Mouse (Mus musculus): ENCODE measurements around the gene Ccdc28b. TPM values are rescaled to one million over a fixed set of nuclear protein-coding genes. Genes with fewer than 3 reads are reported as not detected.
A peak's percentile ranks its signal among the peaks of the same experiment; 100 is the strongest.

Ccdc28b gene
- polyA plus RNA-seq, 1 experiment = 75.8 TPM

- TF ChIP-seq CTCF (IDR thresholded peaks at IDR 0.05; ENCODE audit: control insufficient read depth, insufficient read depth, low read length) (no peak), POLR2A (IDR thresholded peaks at IDR 0.05; ENCODE audit: borderline replicate concordance, control insufficient read depth, low read depth, low read length) (no peak)
- 87% methylated on average over 8 of the region's 8 CpGs for WGBS
- Histone ChIP-seq H3K27ac (ENCODE audit: control insufficient read depth, insufficient read depth, low read depth, low read length, poor library complexity) (no peak overlapping the region), H3K4me1 (ENCODE audit: control insufficient read depth, insufficient read depth, low read length) (no peaks in the 10 kb centered on the region), H3K4me3 (replicated peaks; ENCODE audit: control insufficient read depth, low read depth, low read length) (no peak overlapping the region)
Observed at GRCm38 (mm10) chr4:129650359-129650758, 26.6 kb upstream of the Ccdc28b start.

GRCm38 (mm10) chr4:129648656-129649055, 24.9 kb upstream of the Ccdc28b start:
- WGBS = 86% methylated on average over 1 of the region's 1 CpGs
- H3K4me3 ChIP-seq (replicated peaks; ENCODE audit: control insufficient read depth, low read depth, low read length) = no peak overlapping the region
- no peaks in the 10 kb centered on the region for H3K4me1 ChIP-seq (ENCODE audit: control insufficient read depth, insufficient read depth, low read length)
- no peak overlapping the region for H3K27ac ChIP-seq (ENCODE audit: control insufficient read depth, insufficient read depth, low read depth, low read length, poor library complexity)
- TF ChIP-seq CTCF (IDR thresholded peaks at IDR 0.05; ENCODE audit: control insufficient read depth, insufficient read depth, low read length) (no peak), POLR2A (IDR thresholded peaks at IDR 0.05; ENCODE audit: borderline replicate concordance, control insufficient read depth, low read depth, low read length) (no peak)

- no peaks in the 10 kb centered on the region for H3K4me1 ChIP-seq (ENCODE audit: control insufficient read depth, insufficient read depth, low read length)
- WGBS = 37% methylated on average over 6 of the region's 6 CpGs
- TF ChIP-seq CTCF (IDR thresholded peaks at IDR 0.05; ENCODE audit: control insufficient read depth, insufficient read depth, low read length) (no peak), POLR2A (IDR thresholded peaks at IDR 0.05; ENCODE audit: borderline replicate concordance, control insufficient read depth, low read depth, low read length) (no peak)
- H3K27ac ChIP-seq (ENCODE audit: control insufficient read depth, insufficient read depth, low read depth, low read length, poor library complexity) = no peak overlapping the region
- H3K4me3 ChIP-seq (replicated peaks; ENCODE audit: control insufficient read depth, low read depth, low read length) = no peak overlapping the region
Observed at GRCm38 (mm10) chr4:129645204-129645603, 21.5 kb upstream of the Ccdc28b start.

GRCm38 (mm10) chr4:129641756-129642155, 18.0 kb upstream of the Ccdc28b start:
- H3K27ac ChIP-seq (ENCODE audit: control insufficient read depth, insufficient read depth, low read depth, low read length, poor library complexity) = no peak overlapping the region
- no peak for TF ChIP-seq CTCF (IDR thresholded peaks at IDR 0.05; ENCODE audit: control insufficient read depth, insufficient read depth, low read length)
- TF ChIP-seq POLR2A (IDR thresholded peaks at IDR 0.05; ENCODE audit: borderline replicate concordance, control insufficient read depth, low read depth, low read length) = no peak
- 61% methylated on average over 5 of the region's 5 CpGs for WGBS
- no peaks in the 10 kb centered on the region for H3K4me1 ChIP-seq (ENCODE audit: control insufficient read depth, insufficient read depth, low read length)
- no peak overlapping the region for H3K4me3 ChIP-seq (replicated peaks; ENCODE audit: control insufficient read depth, low read depth, low read length)

GRCm38 (mm10) chr4:129640638-129641467, 17.1 kb upstream of the Ccdc28b start, which contains the start of gene Txlna:
Gene Txlna (minus strand): TSS chr4:129641065.
- Histone ChIP-seq H3K4me1 (ENCODE audit: control insufficient read depth, insufficient read depth, low read length) (no peaks in the 10 kb centered on the region), H3K27ac (ENCODE audit: control insufficient read depth, insufficient read depth, low read depth, low read length, poor library complexity) (peak within 1 kb of the TSS; percentile 85), H3K4me3 (replicated peaks; ENCODE audit: control insufficient read depth, low read depth, low read length) (peak within 1 kb of the TSS; percentile 89)
- WGBS = under 1% methylated on average over 60 of the region's 60 CpGs
- no peak for TF ChIP-seq CTCF (IDR thresholded peaks at IDR 0.05; ENCODE audit: control insufficient read depth, insufficient read depth, low read length)
- TF ChIP-seq POLR2A (IDR thresholded peaks at IDR 0.05; ENCODE audit: borderline replicate concordance, control insufficient read depth, low read depth, low read length) = peak; percentile 82

DNA sequence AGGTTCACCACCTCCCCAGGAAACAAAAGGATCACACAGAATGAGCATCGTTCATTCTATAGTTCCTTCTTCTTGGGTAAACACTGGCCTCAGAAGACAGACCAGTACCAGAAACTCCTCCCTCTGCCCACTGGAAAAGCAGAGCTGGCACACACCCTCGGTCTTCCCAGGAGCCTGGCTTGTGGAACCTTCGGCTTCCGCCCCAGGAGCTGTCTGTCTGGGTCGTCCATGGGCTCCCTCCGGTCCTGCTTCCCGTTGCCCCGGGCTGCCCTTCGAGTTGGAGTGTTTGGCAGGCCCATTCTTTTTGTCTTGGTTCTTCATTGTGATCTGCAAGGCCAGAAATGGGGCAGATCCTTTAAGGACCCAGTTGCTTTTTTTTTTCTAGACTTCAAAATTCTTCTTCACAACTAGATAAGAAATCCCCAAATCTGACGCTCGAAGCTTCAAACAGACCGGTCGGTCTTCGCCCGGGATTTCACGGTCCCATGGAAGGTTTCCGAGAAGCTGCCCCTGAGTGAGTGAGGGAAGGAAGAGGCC, 16.4 kb upstream of the Ccdc28b start:
- H3K27ac ChIP-seq (ENCODE audit: control insufficient read depth, insufficient read depth, low read depth, low read length, poor library complexity) = peak overlapping the region; percentile 85
- TF ChIP-seq POLR2A (IDR thresholded peaks at IDR 0.05; ENCODE audit: borderline replicate concordance, control insufficient read depth, low read depth, low read length) = no peak
- WGBS = 1% methylated on average over 17 of the region's 17 CpGs
- H3K4me1 ChIP-seq (ENCODE audit: control insufficient read depth, insufficient read depth, low read length) = no peaks in the 10 kb centered on the region
- peak overlapping the region; percentile 89 for H3K4me3 ChIP-seq (replicated peaks; ENCODE audit: control insufficient read depth, low read depth, low read length)

GRCm38 (mm10) chr4:129639221-129639620, 15.5 kb upstream of the Ccdc28b start:
- Histone ChIP-seq H3K27ac (ENCODE audit: control insufficient read depth, insufficient read depth, low read depth, low read length, poor library complexity) (0 out of 2 replicates have a peak overlapping the region, but pooled peaks have one; percentile 24), H3K4me3 (replicated peaks; ENCODE audit: control insufficient read depth, low read depth, low read length) (no peak overlapping the region), H3K4me1 (ENCODE audit: control insufficient read depth, insufficient read depth, low read length) (no peaks in the 10 kb centered on the region)
- no peak for TF ChIP-seq POLR2A (IDR thresholded peaks at IDR 0.05; ENCODE audit: borderline replicate concordance, control insufficient read depth, low read depth, low read length)
- TF ChIP-seq CTCF (IDR thresholded peaks at IDR 0.05; ENCODE audit: control insufficient read depth, insufficient read depth, low read length) = no peak
- 86% methylated on average over 15 of the region's 15 CpGs for WGBS

DNA sequence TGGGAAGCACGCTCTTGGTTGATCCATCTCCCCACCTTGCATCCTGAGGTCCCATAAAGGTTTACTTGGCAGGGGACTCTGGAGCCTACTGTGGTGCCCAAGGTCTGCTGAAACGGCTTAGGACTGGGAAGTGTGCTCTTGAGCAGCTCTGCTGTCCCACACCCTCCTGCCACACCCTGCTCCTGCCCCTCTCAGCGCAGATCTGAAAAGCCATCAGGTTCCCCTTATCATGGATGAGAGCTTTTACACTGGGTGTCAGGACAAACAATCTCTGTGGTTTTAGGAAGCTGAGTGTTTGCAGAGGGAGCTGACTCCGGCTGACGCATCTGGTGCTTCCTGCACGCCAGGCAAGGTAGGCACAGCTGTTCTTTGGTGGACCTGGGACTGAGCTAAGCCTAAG, 10.1 kb upstream of the Ccdc28b start:
- H3K27ac ChIP-seq (ENCODE audit: control insufficient read depth, insufficient read depth, low read depth, low read length, poor library complexity) = no peak overlapping the region
- no peaks in the 10 kb centered on the region for H3K4me1 ChIP-seq (ENCODE audit: control insufficient read depth, insufficient read depth, low read length)
- WGBS = 74% methylated on average over 6 of the region's 6 CpGs
- H3K4me3 ChIP-seq (replicated peaks; ENCODE audit: control insufficient read depth, low read depth, low read length) = no peak overlapping the region
- TF ChIP-seq POLR2A (IDR thresholded peaks at IDR 0.05; ENCODE audit: borderline replicate concordance, control insufficient read depth, low read depth, low read length) = no peak
- TF ChIP-seq CTCF (IDR thresholded peaks at IDR 0.05; ENCODE audit: control insufficient read depth, insufficient read depth, low read length) = no peak
